Mouse (Mus musculus) heart, embryonic 11.5 days (tissue): Measurements from ENCODE around the gene Tead2. TPM values are rescaled to one million over a fixed set of nuclear protein-coding genes. Genes with fewer than 3 reads are reported as not detected.
A peak's percentile ranks its signal among the peaks of the same experiment; 100 is the strongest.

Experiments used
- ATAC-seq: fragments of 200-750 bp; cut with Nextera tagmentation; replicated peaks from 2 replicates; pipeline ENCODE4 v1.8.0; 2017; ENCODE audit warnings: moderate library complexity; ENCODE audit not compliant: insufficient number of reproducible peaks, low FRiP score, low TSS enrichment
- H3K27ac ChIP-seq: fragments of 300-500 bp; sonication (generic); 2 replicates; pipeline ENCODE4 v1.5.1; 2014; ENCODE audit warnings: mild to moderate bottlenecking, low read depth, low read length
- H3K27me3 ChIP-seq: fragments of 300-500 bp; sonication (generic); 2 replicates; pipeline ENCODE4 v1.6.1; 2014; ENCODE audit warnings: mild to moderate bottlenecking, low read length, mixed read lengths; ENCODE audit not compliant: control insufficient read depth, insufficient read depth
- H3K36me3 ChIP-seq: fragments of 300-500 bp; sonication (generic); 2 replicates; pipeline ENCODE4 v1.6.1; 2014; ENCODE audit warnings: mild to moderate bottlenecking, low read length, moderate library complexity, mixed read lengths; ENCODE audit not compliant: control insufficient read depth, insufficient read depth
- H3K4me1 ChIP-seq: fragments of 300-500 bp; sonication (generic); 2 replicates; pipeline ENCODE4 v1.6.1; 2014; ENCODE audit warnings: low read length; ENCODE audit not compliant: control insufficient read depth, insufficient read depth
- H3K4me2 ChIP-seq: fragments of 300-500 bp; sonication (generic); 2 replicates; pipeline ENCODE4 v1.6.1; 2014; ENCODE audit warnings: mild to moderate bottlenecking, moderate library complexity
- H3K4me3 ChIP-seq: fragments of 300-500 bp; sonication (generic); 2 replicates; pipeline ENCODE4 v1.5.1; 2014; ENCODE audit warnings: low read depth, low read length
- H3K9ac ChIP-seq: fragments of 300-500 bp; sonication (generic); 2 replicates; pipeline ENCODE4 v1.6.1; 2014; ENCODE audit warnings: mild to moderate bottlenecking, low read depth, low read length, moderate library complexity
- H3K9me3 ChIP-seq: fragments of 300-500 bp; sonication (generic); replicated peaks from 2 replicates; pipeline ENCODE4 v1.6.1; 2016; ENCODE audit warnings: low read length; ENCODE audit not compliant: control insufficient read depth
- WGBS: fragments of 180-500 bp; shearing (Covaris S2); extraction: QIAGEN DNeasy Blood & Tissue Kit; methylation state at CpG from one replicate; pipeline ENCODE4 v1.1.7; 2014; ENCODE audit not compliant: insufficient replicate concordance; 5-methylcytosine and 5-hydroxymethylcytosine counted together
- polyA plus RNA-seq: library from polyadenylated mRNA; unstranded; fragments of >200 nt; fragmentation: Nextera tagmentation; extraction: Ambion mirVana; gene quantifications from 2 replicates; pipeline ENCODE4 v1.2.1, GENCODE M21; 2014

The Tead2 gene
- polyA plus RNA-seq, 1 experiment from 2014 or later = 129 TPM

- Histone ChIP-seq H3K27ac (no peak overlapping the region), H3K36me3 (no peaks in the 10 kb centered on the region), H3K27me3 (peaks cover 15% of the 10 kb centered on the region), H3K4me2 (no peak overlapping the region), H3K4me1 (peaks cover 9% of the 10 kb centered on the region), H3K9me3 (no peaks in the 10 kb centered on the region), H3K4me3 (no peak overlapping the region), H3K9ac (no peak overlapping the region)
- ATAC-seq = no peak
- WGBS = 73% methylated on average over 6 of the region's 6 CpGs
Measured at GRCm38 (mm10) chr7:45208260-45208659, 7.3 kb upstream of the Tead2 start.

GRCm38 (mm10) chr7:45211070-45211469 is 4.5 kb upstream of the Tead2 start:
- H3K4me2 ChIP-seq = peak overlapping the region; percentile 52
- no peaks in the 10 kb centered on the region for H3K9me3 ChIP-seq
- H3K27me3 ChIP-seq = peaks cover 15% of the 10 kb centered on the region
- no peak for ATAC-seq
- H3K36me3 ChIP-seq = no peaks in the 10 kb centered on the region
- no peak overlapping the region for H3K9ac ChIP-seq
- WGBS = 42% methylated on average over 10 of the region's 10 CpGs
- no peak overlapping the region for H3K4me3 ChIP-seq
- peaks cover 9% of the 10 kb centered on the region for H3K4me1 ChIP-seq
- H3K27ac ChIP-seq = no peak overlapping the region

DNA sequence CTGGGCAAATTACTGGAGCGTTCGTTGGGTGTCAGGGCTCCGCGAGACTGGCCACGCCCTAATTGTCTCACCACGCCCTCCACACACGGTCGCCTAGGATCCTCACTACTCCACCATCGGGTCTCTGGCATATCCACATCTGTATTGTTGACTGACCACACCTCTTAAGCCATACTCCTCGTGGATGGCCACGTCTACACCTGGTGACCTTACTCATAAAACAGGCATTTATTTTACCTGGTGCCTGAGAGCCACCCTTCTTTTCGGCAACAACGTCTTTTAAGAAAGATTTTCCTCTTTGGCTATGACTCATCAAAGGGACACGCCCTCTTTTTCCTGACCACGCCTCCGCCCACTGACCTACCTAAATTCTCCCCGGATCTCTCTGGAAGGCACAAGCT is 3.7 kb upstream of the Tead2 start, which contains the start of gene Dkkl1:
Gene Dkkl1, minus strand, starts transcription at position 297 of the 401 bp plus-strand sequence.
- peak within 1 kb of the TSS; percentile 8; the same call in 1 of the 2 replicates for H3K4me3 ChIP-seq
- H3K4me1 ChIP-seq = peaks cover 11% of the 10 kb centered on the region
- no peaks in the 10 kb centered on the region for H3K36me3 ChIP-seq
- no peaks in the 10 kb centered on the region for H3K9me3 ChIP-seq
- WGBS = 6% methylated on average over 17 of the region's 17 CpGs
- peaks cover 15% of the 10 kb centered on the region for H3K27me3 ChIP-seq
- peak within 1 kb of the TSS; percentile 52 for H3K4me2 ChIP-seq
- H3K9ac ChIP-seq = 0 out of 2 replicates have a peak within 1 kb of the TSS, but pooled peaks have one; percentile 10
- no peak for ATAC-seq
- H3K27ac ChIP-seq = no peak within 1 kb of the TSS

DNA sequence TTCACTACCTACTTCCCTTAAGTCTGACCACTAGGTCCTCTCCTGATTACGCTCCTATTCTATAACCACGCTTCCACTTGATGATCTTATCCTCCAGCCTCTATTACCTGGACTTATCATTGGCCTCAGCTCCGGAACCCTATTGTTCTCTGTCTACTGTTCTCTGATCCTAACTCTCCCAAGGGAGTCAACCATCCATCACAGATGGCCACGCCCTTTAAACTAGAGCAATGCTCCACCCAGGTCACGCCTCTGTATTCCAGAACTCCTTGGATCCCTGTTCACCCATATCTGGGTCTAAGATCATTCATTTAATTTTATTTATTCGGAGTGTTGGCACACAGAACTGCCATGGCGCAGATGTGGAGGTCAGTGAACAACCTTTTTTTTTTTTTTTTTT is 3.2 kb upstream of the Tead2 start:
- no peak overlapping the region for H3K27ac ChIP-seq
- H3K4me3 ChIP-seq = no peak overlapping the region
- WGBS = 65% methylated on average over 7 of the region's 7 CpGs
- no peak overlapping the region for H3K4me2 ChIP-seq
- no peaks in the 10 kb centered on the region for H3K36me3 ChIP-seq
- no peaks in the 10 kb centered on the region for H3K9me3 ChIP-seq
- no peak overlapping the region for H3K9ac ChIP-seq
- peaks cover 16% of the 10 kb centered on the region for H3K4me1 ChIP-seq
- ATAC-seq = no peak
- H3K27me3 ChIP-seq = peaks cover 15% of the 10 kb centered on the region

DNA sequence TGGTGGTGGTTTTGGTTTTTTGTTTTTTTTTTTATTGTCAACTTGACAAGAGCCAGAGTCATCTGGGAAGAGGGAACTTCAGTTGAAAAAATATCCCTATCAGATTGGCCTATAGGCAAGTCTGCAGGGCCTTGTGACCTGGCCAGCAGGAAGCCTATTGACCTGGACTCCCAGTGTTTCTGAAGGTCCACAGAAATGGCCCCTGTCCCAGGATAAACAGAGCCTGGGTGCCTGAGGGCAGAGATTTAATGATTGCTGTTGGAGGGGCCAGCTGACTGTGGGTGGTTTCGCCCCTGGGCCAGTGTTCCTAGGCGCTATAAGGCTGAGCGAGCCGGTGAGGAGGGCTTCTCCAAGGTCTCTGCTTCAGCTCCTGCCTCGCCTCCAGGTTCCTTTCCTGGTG is 1.8 kb upstream of the Tead2 start:
- no peak for ATAC-seq
- H3K4me2 ChIP-seq = no peak overlapping the region
- peaks cover 9% of the 10 kb centered on the region for H3K36me3 ChIP-seq
- no peak overlapping the region for H3K27ac ChIP-seq
- peaks cover 23% of the 10 kb centered on the region for H3K4me1 ChIP-seq
- no peaks in the 10 kb centered on the region for H3K9me3 ChIP-seq
- peaks cover 15% of the 10 kb centered on the region for H3K27me3 ChIP-seq
- 56% methylated on average over 5 of the region's 5 CpGs for WGBS
- no peak overlapping the region for H3K9ac ChIP-seq
- no peak overlapping the region for H3K4me3 ChIP-seq

- Histone ChIP-seq H3K4me1 (peaks cover 17% of the 10 kb centered on the region), H3K27me3 (peaks cover 5% of the 10 kb centered on the region), H3K4me3 (peak overlapping the region; percentile 86), H3K9ac (peak overlapping the region; percentile 99), H3K4me2 (peak overlapping the region; percentile 88), H3K27ac (peak overlapping the region; percentile 97), H3K9me3 (no peaks in the 10 kb centered on the region), H3K36me3 (peaks cover 32% of the 10 kb centered on the region)
- WGBS = under 1% methylated on average over 12 of the region's 13 CpGs
- ATAC-seq = peak; percentile 74
Measured at GRCm38 (mm10) chr7:45216442-45217183, 1.1 kb downstream of the Tead2 start.

DNA sequence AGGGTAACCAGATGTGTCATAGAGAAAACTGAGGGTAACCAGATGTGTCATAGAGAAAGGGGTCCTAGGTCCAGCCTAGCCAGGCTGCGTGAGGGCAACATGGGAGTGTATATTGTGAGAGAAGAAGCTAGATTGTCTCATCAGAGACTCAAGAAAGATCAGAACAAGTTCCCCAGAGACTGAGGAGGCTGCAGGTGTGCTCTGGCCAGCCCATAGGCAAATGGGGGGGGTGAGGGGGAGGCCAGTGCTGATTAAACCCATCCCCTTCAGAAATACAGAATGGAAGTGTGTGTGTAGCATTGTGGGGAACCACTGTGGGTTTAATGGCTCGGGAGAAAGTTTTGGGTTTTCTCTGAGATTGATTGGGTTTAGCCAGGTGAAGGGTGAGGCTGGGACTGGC is 6.1 kb downstream of the Tead2 start:
- Histone ChIP-seq H3K36me3 (peaks cover 62% of the 10 kb centered on the region), H3K4me1 (peaks cover 14% of the 10 kb centered on the region), H3K27me3 (no peaks in the 10 kb centered on the region), H3K9me3 (no peaks in the 10 kb centered on the region), H3K27ac (no peak overlapping the region), H3K4me3 (no peak overlapping the region), H3K9ac (no peak overlapping the region; the same call in 1 of the 2 replicates), H3K4me2 (no peak overlapping the region)
- 75% methylated on average over 2 of the region's 2 CpGs for WGBS
- no peak for ATAC-seq

- Histone ChIP-seq H3K27ac (no peak overlapping the region), H3K27me3 (no peaks in the 10 kb centered on the region), H3K4me1 (no peaks in the 10 kb centered on the region), H3K4me2 (no peak overlapping the region), H3K9ac (no peak overlapping the region), H3K4me3 (no peak overlapping the region), H3K36me3 (peaks cover 70% of the 10 kb centered on the region), H3K9me3 (no peaks in the 10 kb centered on the region)
- no peak for ATAC-seq
- 92% methylated on average over 7 of the region's 7 CpGs for WGBS
Measured at GRCm38 (mm10) chr7:45224826-45225225, 9.3 kb downstream of the Tead2 start.

- Histone ChIP-seq H3K4me3 (no peak overlapping the region), H3K4me1 (no peaks in the 10 kb centered on the region), H3K4me2 (no peak overlapping the region), H3K9me3 (no peaks in the 10 kb centered on the region), H3K9ac (no peak overlapping the region), H3K36me3 (peaks cover 64% of the 10 kb centered on the region), H3K27ac (no peak overlapping the region), H3K27me3 (no peaks in the 10 kb centered on the region)
- 93% methylated on average over 5 of the region's 5 CpGs for WGBS
- no peak for ATAC-seq
Measured at GRCm38 (mm10) chr7:45226421-45226820, 10.9 kb downstream of the Tead2 start.
